Mouse (Mus musculus): ENCODE data around the gene Slpi. TPM values are rescaled to one million over a fixed set of nuclear protein-coding genes. Genes with fewer than 3 reads are reported as not detected.
A peak's percentile ranks its signal among the peaks of the same experiment; 100 is the strongest.
"Not testable (repeated sequence)": the region's sequence is repeated elsewhere in the genome, so short reads cannot be mapped to it uniquely, and the experiment has no call there.

Gene Slpi
- total RNA-seq, 2 experiments from 2014 or later: 0.62 to 0.93 TPM

DNA sequence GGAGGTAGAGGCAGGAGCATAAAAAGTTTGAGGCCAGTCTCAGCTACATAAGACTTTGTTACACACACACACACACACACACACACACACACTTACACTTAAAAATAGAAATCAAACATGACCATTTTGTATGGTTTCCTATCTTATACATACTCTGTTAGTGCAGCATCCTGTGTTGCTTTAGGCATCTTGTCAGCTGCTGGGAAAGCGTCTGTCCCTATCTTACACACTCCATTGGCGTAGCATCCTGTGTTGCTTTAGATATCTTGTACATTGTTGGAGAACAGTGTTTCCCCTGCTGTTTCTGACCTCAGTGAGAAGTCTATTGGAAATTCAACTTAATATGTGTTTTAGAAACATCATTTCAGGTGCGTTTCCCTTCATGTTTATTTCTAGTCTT is 36.2 kb downstream of the Slpi start:
- DNase-seq (ENCODE audit: extremely low spot score in 1 of 2, low spot score in 2 of 2): no peak
- intact Hi-C loops (cut with DNase I): no loop called here

DNA sequence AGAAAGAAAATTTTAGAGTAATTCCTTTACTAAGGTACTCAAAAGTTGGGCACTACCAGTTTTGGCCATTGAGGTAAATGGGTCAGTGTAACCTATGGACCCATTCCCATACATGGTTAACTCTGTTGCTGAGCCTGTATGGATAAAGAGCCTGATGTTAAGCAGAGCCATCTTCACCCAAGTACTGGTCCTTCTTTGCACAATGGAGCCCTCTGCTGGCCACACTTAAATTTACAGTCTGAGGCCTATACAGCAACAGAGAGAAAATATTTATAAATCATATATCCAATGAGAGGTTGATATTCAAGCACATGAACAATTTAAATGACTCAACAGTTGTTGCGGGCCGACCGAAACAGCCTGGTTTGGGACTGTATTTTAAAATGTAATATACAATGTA is 39.9 kb downstream of the Slpi start:
- peak in 1 of 2 experiments; percentile 5 for DNase-seq (ENCODE audit: extremely low spot score in 1 of 2, low spot score in 2 of 2)
- intact Hi-C loops (cut with DNase I): no loop called here

DNA sequence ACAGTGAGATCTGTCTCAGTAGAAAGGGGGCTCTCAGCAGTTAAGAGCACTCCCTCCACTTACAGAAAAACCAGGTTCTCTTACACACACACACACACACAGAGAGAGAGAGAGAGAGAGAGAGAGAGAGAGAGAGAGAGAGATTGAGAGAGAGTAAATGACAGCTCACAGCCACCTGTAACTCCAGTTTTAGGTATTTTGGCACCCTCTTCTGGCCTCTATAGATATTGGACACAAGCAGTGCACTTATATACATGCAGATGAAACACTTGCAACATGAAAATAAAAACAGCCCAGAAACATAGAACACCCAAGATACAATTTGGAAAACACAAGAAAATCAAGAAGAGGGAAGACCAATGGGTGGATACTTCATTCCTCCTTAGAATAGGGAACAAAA is 41.2 kb downstream of the Slpi start:
- intact Hi-C loops (cut with DNase I); DNase-seq (ENCODE audit: extremely low spot score in 1 of 2, low spot score in 2 of 2): not testable (repeated sequence)

DNA sequence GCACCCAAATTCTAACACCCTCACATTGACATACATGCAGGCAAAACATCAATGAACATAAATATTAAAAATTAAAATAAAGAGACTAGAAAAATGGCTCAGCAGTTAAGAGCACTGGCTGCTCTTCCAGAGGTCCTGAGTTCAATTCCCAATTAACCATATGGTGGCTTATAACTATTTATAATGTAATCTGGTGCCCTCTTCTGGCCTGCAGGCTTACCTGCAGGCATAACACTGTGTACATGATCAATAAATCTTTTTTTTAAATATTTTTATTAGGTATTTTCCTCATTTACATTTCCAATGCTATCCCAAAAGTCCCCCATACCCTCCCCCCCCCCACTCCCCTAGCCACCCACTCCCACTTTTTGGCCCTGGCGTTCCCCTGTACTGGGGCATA is 45.2 kb downstream of the Slpi start:
- DNase-seq (ENCODE audit: extremely low spot score in 1 of 2, low spot score in 2 of 2); intact Hi-C loops (cut with DNase I): not testable (repeated sequence)

DNA sequence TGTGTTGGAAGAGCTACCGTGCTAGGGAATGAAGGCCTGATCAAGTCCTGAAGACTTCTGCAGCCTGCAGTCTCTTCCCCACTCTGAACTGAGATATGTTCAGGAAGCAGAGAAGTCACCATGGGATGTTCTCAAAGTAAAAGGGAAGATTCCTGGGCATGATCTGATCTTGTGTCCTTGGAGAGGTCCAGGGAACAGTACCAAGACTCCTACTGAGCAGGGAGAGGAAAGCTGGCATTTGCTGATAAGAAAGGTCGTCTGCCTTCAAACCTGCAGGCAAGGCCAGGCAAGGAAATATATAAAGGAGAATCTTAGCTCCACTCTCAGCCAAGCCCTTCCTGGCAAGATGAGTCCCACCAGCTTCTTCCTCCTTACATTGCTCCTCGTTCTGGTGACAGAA is 56.5 kb downstream of the Slpi start, which contains the start of gene Svs5:
Gene Svs5 (plus strand): TSS at position 301 of the 400 bp plus-strand sequence.
- intact Hi-C loops (cut with DNase I); DNase-seq (ENCODE audit: extremely low spot score in 1 of 2, low spot score in 2 of 2): not testable (repeated sequence)

DNA sequence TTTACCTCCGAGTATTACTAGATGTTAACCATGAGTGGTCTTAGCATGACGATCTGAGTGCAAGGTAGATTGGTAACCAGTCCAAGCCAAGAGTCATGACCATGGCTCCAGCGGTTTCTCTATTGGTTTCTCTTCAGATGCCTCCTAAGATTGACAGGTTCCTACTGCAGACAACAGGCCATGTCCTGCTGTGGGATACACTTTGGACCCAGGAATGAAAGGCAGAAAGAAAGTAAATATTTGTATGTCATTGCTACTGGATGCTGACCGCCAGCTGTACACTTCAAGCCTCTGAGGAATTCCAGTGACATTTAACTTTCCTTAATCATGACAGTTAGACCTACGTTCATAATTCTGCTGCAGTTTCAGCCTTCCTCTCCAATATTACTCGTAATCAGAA is 67.9 kb downstream of the Slpi start:
- intact Hi-C loops (cut with DNase I): no loop called here
- DNase-seq (ENCODE audit: extremely low spot score in 1 of 2, low spot score in 2 of 2): no peak

DNA sequence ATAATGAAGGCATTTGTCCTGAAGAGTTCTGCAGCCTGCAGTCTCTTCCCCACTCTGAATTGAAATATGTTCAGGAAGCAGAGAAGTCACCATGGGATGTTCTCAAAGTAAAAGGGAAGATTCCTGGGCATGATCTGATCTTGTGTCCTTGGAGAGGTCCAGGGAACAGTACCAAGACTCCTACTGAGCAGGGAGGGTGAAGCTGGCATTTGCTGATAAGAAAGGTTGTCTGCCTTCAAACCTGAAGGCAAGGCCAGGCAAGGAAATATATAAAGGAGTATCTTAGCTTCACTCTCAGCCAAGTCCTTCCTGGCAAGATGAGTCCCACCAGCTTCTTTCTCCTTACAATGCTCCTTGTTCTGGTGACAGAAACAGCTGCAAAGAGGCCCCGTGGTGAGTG is 72.4 kb downstream of the Slpi start, which contains the start of gene Svs6:
Gene Svs6 (plus strand): TSS at position 301 of the 400 bp plus-strand sequence.
- intact Hi-C loops (cut with DNase I); DNase-seq (ENCODE audit: extremely low spot score in 1 of 2, low spot score in 2 of 2): not testable (repeated sequence)

DNA sequence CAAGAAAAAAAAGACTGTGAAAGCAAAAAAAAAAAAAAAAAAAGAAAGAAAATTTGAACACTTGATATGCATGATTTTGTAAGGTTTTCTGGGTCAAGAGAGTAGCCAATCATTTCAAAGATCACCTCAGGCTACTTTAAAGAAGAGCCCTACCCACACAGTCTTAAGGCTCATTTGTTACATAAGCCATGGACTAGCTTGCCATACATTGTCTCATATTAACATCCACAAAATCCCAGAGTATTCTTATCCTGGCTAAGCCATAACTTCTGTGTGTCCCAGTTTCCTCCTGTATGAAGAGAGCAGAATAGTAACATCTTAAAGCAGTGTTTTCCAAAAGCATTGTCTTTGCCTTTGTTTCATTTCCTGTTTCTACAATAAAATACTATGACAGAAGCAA is 73.4 kb downstream of the Slpi start:
- DNase-seq (ENCODE audit: extremely low spot score in 1 of 2, low spot score in 2 of 2); intact Hi-C loops (cut with DNase I): not testable (repeated sequence)

DNA sequence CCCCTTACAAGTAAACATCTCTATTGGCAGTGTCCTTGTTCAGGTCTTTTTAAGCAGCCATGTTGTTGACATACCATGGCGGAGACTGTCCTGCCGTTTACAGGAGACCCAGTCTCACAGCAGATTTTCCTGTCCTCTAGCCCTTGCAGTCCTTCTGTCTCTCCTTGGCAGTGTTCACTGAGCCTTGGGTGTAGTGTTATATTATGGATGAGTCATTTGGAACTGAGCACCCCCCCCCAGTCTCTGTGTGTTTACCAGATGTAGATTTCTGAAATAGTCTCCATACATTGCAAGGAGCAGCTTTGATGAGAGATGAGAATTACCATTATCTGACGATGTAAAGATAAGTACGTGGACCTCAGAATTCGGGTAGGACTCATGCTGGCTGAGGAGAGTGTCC is 76.3 kb downstream of the Slpi start:
- peak in 1 of 2 experiments; percentile 2 for DNase-seq (ENCODE audit: extremely low spot score in 1 of 2, low spot score in 2 of 2)
- intact Hi-C loops (cut with DNase I): no loop called here

Small RNA genes within 50 kb of the gene (microRNA-seq; reads per million reads assigned to microRNA genes)
- gene Mir7678: not detected

Other genes starting within 250 kb of the Slpi start
- gene Kcns1, start 218.0 kb downstream of the Slpi start, total RNA-seq (2021): 10 to 100 TPM; 10.6 to 11.1 TPM
- gene Wfdc5, start 206.4 kb downstream of the Slpi start, total RNA-seq (2021): not detected
- gene Wfdc12, start 198.5 kb downstream of the Slpi start, total RNA-seq (2021): not detected
- gene Wfdc15a, start 189.0 kb downstream of the Slpi start, total RNA-seq (2021): not detected
- not detected for gene Wfdc15b, start 167.4 kb downstream of the Slpi start, total RNA-seq (2021)
- not detected for gene Svs2, start 150.6 kb downstream of the Slpi start, total RNA-seq (2021)
- gene Svs3b, start 132.5 kb downstream of the Slpi start, total RNA-seq (2021): not detected
- gene Svs4, start 110.6 kb downstream of the Slpi start, total RNA-seq (2021): not detected
- gene Svs3a, start 99.8 kb downstream of the Slpi start, total RNA-seq (2021): not detected
- gene Svs6, start 72.3 kb downstream of the Slpi start, total RNA-seq (2021): not detected
- gene Svs5, start 56.4 kb downstream of the Slpi start, total RNA-seq (2021): not detected
- gene Rbpjl, start 14.0 kb upstream of the Slpi start, total RNA-seq (2021): under 1 TPM; 0.41 to 0.79 TPM
- 10 to 100 TPM; 13.0 to 14.9 TPM for gene Matn4, start 16.1 kb upstream of the Slpi start, total RNA-seq (2021)
- gene Sdc4, start 54.8 kb upstream of the Slpi start, total RNA-seq (2021): 10 to 100 TPM; 35.9 to 56.8 TPM
- 10 to 100 TPM; 40.9 to 41.8 TPM for gene Sys1, start 67.9 kb upstream of the Slpi start, total RNA-seq (2021)
- gene Gm20458, start 71.9 kb upstream of the Slpi start, total RNA-seq (2021): 1 to 10 TPM; 2.2 to 6.0 TPM
- not detected for gene Trp53tg5, start 84.6 kb upstream of the Slpi start, total RNA-seq (2021)
- gene Dbndd2, start 97.0 kb upstream of the Slpi start, total RNA-seq (2021): 10 to 100 TPM; 75.5 to 77.3 TPM
- gene Pigt, start 108.4 kb upstream of the Slpi start, total RNA-seq (2021): 100 to 1,000 TPM; 119 to 124 TPM
- gene Wfdc2, start 173.3 kb upstream of the Slpi start, total RNA-seq (2021): under 1 TPM in 1 of 2 experiments, not detected in 1; 0.84 TPM
- not detected for gene Spint3, start 184.4 kb upstream of the Slpi start, total RNA-seq (2021)
- 1 to 10 TPM in 1 of 2 experiments, under 1 TPM in 1; 0.47 to 1.7 TPM for gene Wfdc6a, start 196.4 kb upstream of the Slpi start, total RNA-seq (2021)
- gene Eppin, start 204.5 kb upstream of the Slpi start, total RNA-seq (2021): not detected
- not detected for gene Wfdc6b, start 224.4 kb upstream of the Slpi start, total RNA-seq (2021)
- gene Wfdc8, start 224.5 kb upstream of the Slpi start, total RNA-seq (2021): not detected
- gene Wfdc16, start 249.7 kb upstream of the Slpi start, total RNA-seq (2021): not detected

All from left cerebral cortex, postnatal 10 days (tissue).